Mouse (Mus musculus) spleen, embryonic (tissue): Measurements from ENCODE around the gene Rab11fip3.

Source experiments
- CTCF ChIA-PET: fragments of 350-600 bp; sonication (Branson Sonifier 250); formaldehyde crosslinking; loops from one replicate; lab custom pipeline; 2022; lab: Charles Lee

Rab11fip3 gene

GRCm38 (mm10) chr17:25943769-25944168 is 125.6 kb downstream of the Rab11fip3 start:
- CTCF ChIA-PET = interaction anchor here (0.6 kb wide), 2 partner anchors 20 to 36 kb away, joined by 3 to 9 read pairs; no protein-coding TSS in a partner anchor

- CTCF ChIA-PET = no interaction called here
Measured at GRCm38 (mm10) chr17:25943221-25943620, 126.1 kb downstream of the Rab11fip3 start.

- CTCF ChIA-PET = no interaction called here
Measured at GRCm38 (mm10) chr17:25942597-25943151, 126.7 kb downstream of the Rab11fip3 start.

GRCm38 (mm10) chr17:25941511-25942241 is 127.7 kb downstream of the Rab11fip3 start:
- CTCF ChIA-PET = interaction anchor here (0.6 to 0.9 kb wide), 2 partner anchors 12 to 15 kb away, joined by 3 to 4 read pairs; no protein-coding TSS in a partner anchor
